Mouse (Mus musculus) forebrain, postnatal 0 days (tissue): ENCODE measurements at regions not wholly inside any gene's neighbourhood (a gene's known extent, or its start where the extent isn't known, plus 50 kb on each side); places are given as distances from the start of the nearest gene placed in this dataset.

ENCODE experiments used
- ATAC-seq: fragments of 200-750 bp; cut with Nextera tagmentation; 2 replicates; pipeline ENCODE4 v1.8.0; 2017; ENCODE audit warnings: mild to moderate bottlenecking, moderate library complexity
- DNase-seq: peaks from one replicate; pipeline ENCODE4 v3.0.0-alpha.2; 2015
- H3K27ac ChIP-seq: fragments of 300-500 bp; sonication (generic); 2 replicates; pipeline ENCODE4 v1.5.1; 2014; ENCODE audit warnings: low read depth, mild to moderate bottlenecking, antibody characterized with exemption, low read length, moderate library complexity, mixed read lengths
- H3K27me3 ChIP-seq: fragments of 300-500 bp; sonication (generic); 2 replicates; pipeline ENCODE4 v1.6.1; 2014; ENCODE audit warnings: mild to moderate bottlenecking, low read length, mixed read lengths; ENCODE audit not compliant: insufficient read depth
- H3K36me3 ChIP-seq: fragments of 300-500 bp; sonication (generic); 2 replicates; pipeline ENCODE4 v1.6.1; 2014; ENCODE audit warnings: mild to moderate bottlenecking, moderate library complexity; ENCODE audit not compliant: insufficient read depth
- H3K4me1 ChIP-seq: fragments of 300-500 bp; sonication (generic); 2 replicates; pipeline ENCODE4 v1.6.1; 2014; ENCODE audit warnings: antibody characterized with exemption; ENCODE audit not compliant: insufficient read depth
- H3K4me2 ChIP-seq: fragments of 300-500 bp; sonication (generic); 2 replicates; pipeline ENCODE4 v1.6.1; 2014; ENCODE audit warnings: low read depth, mild to moderate bottlenecking, moderate library complexity
- H3K4me3 ChIP-seq: fragments of 300-500 bp; sonication (generic); 2 replicates; pipeline ENCODE4 v1.5.1; 2014; ENCODE audit warnings: low read depth, low read length, mixed read lengths
- H3K9ac ChIP-seq: fragments of 300-500 bp; sonication (generic); 2 replicates; pipeline ENCODE4 v1.6.1; 2014; ENCODE audit warnings: mild to moderate bottlenecking
- H3K9me3 ChIP-seq: fragments of 300-500 bp; sonication (generic); 2 replicates; pipeline ENCODE4 v1.6.1; 2016; ENCODE audit warnings: low read length
- CTCF ChIP-seq: sonication (generic); IDR thresholded peaks from 2 replicates; pipeline ENCODE4 v1.5.1; 2016; ENCODE audit warnings: antibody characterized with exemption, control low read depth, low read depth
- WGBS: fragments of 180-500 bp; shearing (Covaris S2); extraction: QIAGEN DNeasy Blood & Tissue Kit; methylation state at CpG from one replicate; pipeline ENCODE4 v1.1.7; 2014; 5-methylcytosine and 5-hydroxymethylcytosine counted together

- Histone ChIP-seq H3K27ac (peak overlapping the region; percentile 98), H3K4me3 (peak overlapping the region; percentile 25), H3K4me2 (peak overlapping the region; percentile 51), H3K27me3 (no peaks in the 10 kb centered on the region), H3K36me3 (no peaks in the 10 kb centered on the region), H3K9ac (peak overlapping the region; percentile 58), H3K9me3 (no peaks in the 10 kb centered on the region), H3K4me1 (peaks cover 30% of the 10 kb centered on the region)
- WGBS, result 11% methylated on average over 20 of the region's 20 CpGs
- peak; percentile 98 for ATAC-seq
- peak; percentile 92 for DNase-seq
- TF ChIP-seq CTCF, result peak; percentile 66
Measured at GRCm38 (mm10) chr12:117345088-117345977, 170.9 kb upstream of the Rapgef5 start.

- DNase-seq, result no peak
- no peak for TF ChIP-seq CTCF
- 77% methylated on average over 2 of the region's 2 CpGs for WGBS
- no peaks in the 10 kb centered on the region for H3K36me3 ChIP-seq
- 0 out of 2 replicates have a peak overlapping the region, but pooled peaks have one; percentile 14 for H3K9ac ChIP-seq
- H3K4me2 ChIP-seq, result 0 out of 2 replicates have a peak overlapping the region, but pooled peaks have one; percentile 51
- no peaks in the 10 kb centered on the region for H3K27me3 ChIP-seq
- peak overlapping the region; percentile 98 for H3K27ac ChIP-seq
- peaks cover 30% of the 10 kb centered on the region for H3K4me1 ChIP-seq
- ATAC-seq, result no peak
- no peak overlapping the region for H3K4me3 ChIP-seq
- no peaks in the 10 kb centered on the region for H3K9me3 ChIP-seq
Measured at GRCm38 (mm10) chr12:117346091-117346490, 170.2 kb upstream of the Rapgef5 start.

- Histone ChIP-seq H3K36me3 (no peaks in the 10 kb centered on the region), H3K27me3 (no peaks in the 10 kb centered on the region), H3K4me3 (no peak overlapping the region), H3K4me2 (no peak overlapping the region), H3K9me3 (no peaks in the 10 kb centered on the region), H3K9ac (no peak overlapping the region), H3K27ac (no peak overlapping the region), H3K4me1 (peaks cover 29% of the 10 kb centered on the region)
- WGBS, result 58% methylated on average over 3 of the region's 3 CpGs
- DNase-seq (no peak), ATAC-seq (no peak)
- peak; percentile 16; the same call in 1 of the 2 replicates for TF ChIP-seq CTCF
Measured at GRCm38 (mm10) chr12:117347135-117347534, 169.1 kb upstream of the Rapgef5 start.

- WGBS, result 95% methylated on average over 3 of the region's 3 CpGs
- DNase-seq, result no peak
- Histone ChIP-seq H3K9ac (no peak overlapping the region), H3K36me3 (no peaks in the 10 kb centered on the region), H3K4me1 (peaks cover 22% of the 10 kb centered on the region), H3K4me2 (no peak overlapping the region), H3K4me3 (no peak overlapping the region), H3K27ac (no peak overlapping the region), H3K9me3 (no peaks in the 10 kb centered on the region), H3K27me3 (no peaks in the 10 kb centered on the region)
- no peak for ATAC-seq
- no peak for TF ChIP-seq CTCF
Measured at GRCm38 (mm10) chr12:117348516-117348915, 167.8 kb upstream of the Rapgef5 start.

- no peak for TF ChIP-seq CTCF
- no peak overlapping the region for H3K9ac ChIP-seq
- no peaks in the 10 kb centered on the region for H3K4me1 ChIP-seq
- no peak overlapping the region for H3K4me2 ChIP-seq
- no peaks in the 10 kb centered on the region for H3K9me3 ChIP-seq
- H3K27me3 ChIP-seq, result no peaks in the 10 kb centered on the region
- H3K4me3 ChIP-seq, result no peak overlapping the region
- DNase-seq (no peak), ATAC-seq (no peak)
- no peak overlapping the region for H3K27ac ChIP-seq
- 12% methylated on average over 5 of the region's 5 CpGs for WGBS
- H3K36me3 ChIP-seq, result no peaks in the 10 kb centered on the region
Measured at GRCm38 (mm10) chr12:117351900-117352299, 164.4 kb upstream of the Rapgef5 start.

GRCm38 (mm10) chr12:117352511-117352910 lies 163.8 kb upstream of the Rapgef5 start:
- H3K27ac ChIP-seq, result no peak overlapping the region
- no peaks in the 10 kb centered on the region for H3K4me1 ChIP-seq
- no peak for ATAC-seq
- H3K27me3 ChIP-seq, result no peaks in the 10 kb centered on the region
- DNase-seq, result no peak
- no peaks in the 10 kb centered on the region for H3K9me3 ChIP-seq
- no peaks in the 10 kb centered on the region for H3K36me3 ChIP-seq
- no peak overlapping the region for H3K9ac ChIP-seq
- TF ChIP-seq CTCF, result no peak
- 40% methylated on average over 3 of the region's 3 CpGs for WGBS
- H3K4me3 ChIP-seq, result no peak overlapping the region
- H3K4me2 ChIP-seq, result no peak overlapping the region

GRCm38 (mm10) chr12:117352938-117353337 lies 163.3 kb upstream of the Rapgef5 start:
- no peak overlapping the region for H3K27ac ChIP-seq
- peak; percentile 75 for TF ChIP-seq CTCF
- H3K9me3 ChIP-seq, result no peaks in the 10 kb centered on the region
- no peak overlapping the region for H3K4me3 ChIP-seq
- no peak overlapping the region for H3K4me2 ChIP-seq
- H3K27me3 ChIP-seq, result no peaks in the 10 kb centered on the region
- H3K36me3 ChIP-seq, result no peaks in the 10 kb centered on the region
- H3K9ac ChIP-seq, result no peak overlapping the region
- ATAC-seq, result peak; percentile 59; the same call in 1 of the 2 replicates
- DNase-seq, result peak; percentile 47
- H3K4me1 ChIP-seq, result no peaks in the 10 kb centered on the region
